Mouse (Mus musculus) liver, adult 2 months (tissue): ENCODE measurements around the gene Polk.

ENCODE experiments used
- CTCF ChIP-seq: fragments of 200-500 bp; IDR thresholded peaks from 2 replicates; pipeline ENCODE4 v1.5.1; 2011; ENCODE audit warnings: low read depth, low read length, control low read depth
- POLR2A ChIP-seq: fragments of 200-500 bp; IDR thresholded peaks from 2 replicates; pipeline ENCODE4 v1.6.1; 2011; ENCODE audit warnings: low read length, control low read depth; ENCODE audit not compliant: insufficient read depth; ENCODE audit errors: extremely low read depth

DNA sequence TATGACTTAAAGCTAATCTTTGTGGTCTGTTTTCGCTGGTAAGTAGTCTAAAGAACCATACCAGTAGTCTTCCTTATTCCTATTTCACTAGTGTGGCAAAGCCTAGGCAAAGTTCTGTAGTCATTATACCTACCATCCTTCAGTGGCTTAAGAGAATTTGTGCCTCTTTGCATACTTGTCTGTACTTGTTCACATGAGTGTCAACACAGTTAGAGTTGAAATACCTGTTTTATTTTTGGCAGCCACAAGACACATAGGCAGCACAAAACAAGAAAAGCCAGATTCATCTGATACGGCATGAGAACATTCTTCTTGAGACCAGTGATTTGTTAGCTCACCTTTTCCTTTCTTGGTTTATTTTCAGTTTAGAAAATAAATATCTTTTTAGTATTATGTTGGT is 31.8 kb upstream of the Polk start:
- TF ChIP-seq POLR2A (no peak), CTCF (no peak)
